Mouse (Mus musculus) heart, adult 2 months (tissue): ENCODE measurements around the gene Ccer2. TPM values are rescaled to one million over a fixed set of nuclear protein-coding genes. Genes with fewer than 3 reads are reported as not detected.

Source experiments
- DNase-seq, 2 experiments: peaks; one replicate each; pipeline ENCODE4 v3.0.0; 2021
- H3K27ac ChIP-seq: fragments of 200-600 bp; 2 replicates; pipeline ENCODE4 v1.8.1; 2022
- H3K27me3 ChIP-seq: fragments of 200-500 bp; 2 replicates; pipeline ENCODE4 v1.6.1; 2012; ENCODE audit warnings: mild to moderate bottlenecking, low read length, inconsistent platforms, mixed read lengths; ENCODE audit not compliant: control insufficient read depth, insufficient read depth
- H3K36me3 ChIP-seq: fragments of 200-500 bp; 2 replicates; pipeline ENCODE4 v1.6.1; 2012; ENCODE audit warnings: low read length, inconsistent platforms; ENCODE audit not compliant: control insufficient read depth, insufficient read depth
- H3K4me1 ChIP-seq: fragments of 200-500 bp; 2 replicates; pipeline ENCODE4 v1.6.1; 2011; ENCODE audit warnings: low read length; ENCODE audit not compliant: control insufficient read depth, insufficient read depth
- H3K4me3 ChIP-seq: fragments of 200-600 bp; 2 replicates; pipeline ENCODE4 v1.8.1; 2022
- H3K79me2 ChIP-seq: fragments of 200-500 bp; replicated peaks from 2 replicates; pipeline ENCODE4 v1.6.1; 2012; ENCODE audit warnings: mild to moderate bottlenecking, inconsistent platforms, low read length, moderate library complexity, mixed read lengths; ENCODE audit not compliant: control insufficient read depth, insufficient read depth
- H3K9ac ChIP-seq: fragments of 200-500 bp; 2 replicates; pipeline ENCODE4 v1.6.1; 2012; ENCODE audit warnings: low read depth, mild to moderate bottlenecking, control low read depth, inconsistent platforms, low read length, mixed read lengths
- CTCF ChIP-seq: fragments of 200-600 bp; IDR thresholded peaks from 2 replicates; pipeline ENCODE4 v1.8.1; 2022; ENCODE audit warnings: antibody characterized with exemption, mild to moderate bottlenecking, moderate library complexity
- EP300 ChIP-seq: fragments of 200-500 bp; IDR thresholded peaks from 2 replicates; pipeline ENCODE4 v1.6.1; 2011; ENCODE audit warnings: low read depth, low read length, control low read depth; ENCODE audit not compliant: insufficient read depth
- POLR2A ChIP-seq: fragments of 200-500 bp; IDR thresholded peaks from 2 replicates; pipeline ENCODE4 v1.6.1; 2011; ENCODE audit warnings: mild to moderate bottlenecking, low read depth, low read length, control low read depth; ENCODE audit not compliant: insufficient read depth
- WGBS: fragments of 180-500 bp; shearing (Covaris S2); methylation state at CpG from one replicate; pipeline ENCODE4 v1.1.7; 2018; 5-methylcytosine and 5-hydroxymethylcytosine counted together
- intact Hi-C: fragments of 180-260 bp; cut with DNase I; formaldehyde crosslinking; loops from one replicate; pipeline ENCODE4 v1.15.1; 2025
- polyA plus RNA-seq: library from polyadenylated mRNA; depleted of rRNA; stranded (reverse); fragments of >200 nt; gene quantifications from 2 replicates; pipeline ENCODE4 v1.2.3, GENCODE M21; 2012
- total RNA-seq, 2 experiments: library from RNA; stranded (reverse); gene quantifications; 2 replicates each; pipeline ENCODE4 v1.2.3; 2021

The Ccer2 gene
- total and polyA plus RNA-seq, 3 experiments: not detected

- TF ChIP-seq POLR2A: no peak
- no peak for TF ChIP-seq CTCF
- H3K4me3 ChIP-seq: no peak overlapping the region
- peaks cover 4% of the 10 kb centered on the region for H3K79me2 ChIP-seq
- intact Hi-C loops: no loop called here
- WGBS: 80% methylated on average over 3 of the region's 3 CpGs
- no peak overlapping the region for H3K27ac ChIP-seq
- peaks cover 5% of the 10 kb centered on the region for H3K4me1 ChIP-seq
- H3K36me3 ChIP-seq: no peaks in the 10 kb centered on the region
- no peaks in the 10 kb centered on the region for H3K27me3 ChIP-seq
- no peak for DNase-seq
- H3K9ac ChIP-seq: no peak overlapping the region
These were observed 14.3 kb downstream of the Ccer2 start for GRCm38 (mm10) chr7:28770309-28770708.

DNA sequence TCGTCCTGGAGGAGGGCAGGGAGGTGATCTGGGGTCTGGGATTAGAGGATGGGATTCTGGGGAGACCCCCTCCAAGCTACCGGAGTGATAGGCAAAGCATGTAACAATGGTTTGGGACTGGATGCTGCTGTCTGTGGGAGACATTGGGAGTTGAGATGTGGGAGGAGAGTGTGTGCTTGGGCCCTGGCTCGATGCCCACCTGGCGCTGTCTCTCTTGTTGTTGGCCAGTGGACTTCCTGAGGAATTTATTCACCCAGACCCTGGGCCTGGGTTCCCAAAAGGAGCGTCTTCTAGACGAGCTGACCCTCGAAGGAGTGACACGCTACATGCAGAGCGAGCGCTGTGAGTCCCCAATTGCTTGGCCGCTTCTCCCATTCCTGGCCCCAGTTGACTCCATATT, 15.9 kb downstream of the Ccer2 start:
- no peaks in the 10 kb centered on the region for H3K27me3 ChIP-seq
- peaks cover 3% of the 10 kb centered on the region for H3K79me2 ChIP-seq
- no peak overlapping the region for H3K27ac ChIP-seq
- DNase-seq: peak; percentile 30 to 42
- no peaks in the 10 kb centered on the region for H3K36me3 ChIP-seq
- no peak overlapping the region for H3K4me3 ChIP-seq
- no peak for TF ChIP-seq CTCF
- TF ChIP-seq POLR2A: no peak
- no peak for TF ChIP-seq EP300
- 78% methylated on average over 11 of the region's 11 CpGs for WGBS
- H3K9ac ChIP-seq: no peak overlapping the region
- H3K4me1 ChIP-seq: peaks cover 1% of the 10 kb centered on the region; the same call in 1 of the 2 replicates
- intact Hi-C loops: no loop called here

DNA sequence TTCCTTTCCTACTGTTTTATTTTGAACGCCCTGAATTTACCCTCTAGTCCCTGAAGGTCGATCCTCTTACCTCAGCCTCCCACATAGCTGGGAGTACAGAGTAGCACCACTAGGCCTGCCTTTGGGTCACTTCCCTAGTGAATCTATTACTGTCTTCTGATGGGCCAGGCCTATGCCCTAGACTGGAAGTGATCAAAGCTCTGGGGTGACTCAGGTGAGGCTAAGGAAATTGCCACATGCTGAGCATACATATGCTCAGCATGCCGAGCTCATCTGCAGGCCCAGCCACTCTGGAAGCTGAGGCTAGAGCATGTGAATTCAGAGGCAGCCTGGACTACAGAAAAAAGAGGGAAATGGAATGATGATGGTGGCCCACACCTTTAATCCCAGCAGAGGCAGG, 17.2 kb downstream of the Ccer2 start:
- no peak overlapping the region for H3K27ac ChIP-seq
- WGBS: 63% methylated on average over 3 of the region's 3 CpGs

DNA sequence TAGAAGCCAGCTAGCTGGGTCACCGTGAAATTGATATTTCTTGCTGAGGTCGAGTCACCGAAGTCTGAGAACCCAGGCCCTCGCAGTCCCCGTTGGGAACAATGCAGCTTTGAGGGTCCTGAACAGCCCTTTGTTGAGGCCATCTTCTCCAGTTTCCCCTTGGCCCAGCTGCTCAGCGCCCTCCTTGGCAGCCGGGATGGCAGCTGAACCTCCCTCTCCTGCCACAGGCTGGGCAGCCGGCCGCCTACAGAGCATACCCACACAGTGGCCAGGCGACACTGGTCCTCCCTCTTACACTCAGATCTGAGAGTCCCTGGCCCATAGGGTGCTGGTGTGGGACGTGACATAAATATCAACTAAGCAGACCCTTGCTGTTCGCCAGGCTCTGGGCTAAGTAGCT, 18.2 kb downstream of the Ccer2 start:
- no peak for TF ChIP-seq EP300
- TF ChIP-seq CTCF: no peak
- H3K4me3 ChIP-seq: no peak overlapping the region
- no peak overlapping the region for H3K27ac ChIP-seq
- no peaks in the 10 kb centered on the region for H3K27me3 ChIP-seq
- H3K79me2 ChIP-seq: no peaks in the 10 kb centered on the region
- no peaks in the 10 kb centered on the region for H3K36me3 ChIP-seq
- 82% methylated on average over 12 of the region's 12 CpGs for WGBS
- H3K4me1 ChIP-seq: no peaks in the 10 kb centered on the region
- no peak overlapping the region for H3K9ac ChIP-seq
- DNase-seq: no peak
- intact Hi-C loops: no loop called here

More for the DNA sequence above, 17.2 kb downstream of the Ccer2 start:
- Histone ChIP-seq H3K36me3 (no peaks in the 10 kb centered on the region), H3K4me3 (no peak overlapping the region), H3K4me1 (no peaks in the 10 kb centered on the region), H3K27me3 (no peaks in the 10 kb centered on the region), H3K79me2 (no peaks in the 10 kb centered on the region), H3K9ac (no peak overlapping the region)
- no peak for DNase-seq
- TF ChIP-seq POLR2A (no peak), EP300 (no peak), CTCF (no peak)
- intact Hi-C loops: no loop called here

DNA sequence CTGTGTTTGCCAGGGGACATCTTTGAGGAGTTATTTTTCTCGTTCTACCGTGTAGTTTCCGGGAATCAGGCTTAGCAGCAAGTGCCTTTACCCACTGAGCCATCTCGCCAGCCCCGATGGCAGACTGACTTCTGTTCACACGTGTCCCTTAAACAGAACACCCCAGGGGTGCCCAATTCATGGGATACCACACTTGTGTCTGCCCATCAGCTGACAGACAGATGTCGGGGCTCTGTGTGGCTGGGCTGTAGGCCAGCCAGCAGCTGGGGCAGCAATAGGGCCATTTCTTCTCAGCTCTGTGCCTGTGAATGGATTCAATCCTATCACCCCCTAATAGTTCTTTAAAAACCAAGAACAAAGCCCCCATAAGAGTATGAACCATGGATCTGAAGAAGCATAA, 19.2 kb downstream of the Ccer2 start:
- WGBS: 89% methylated on average over 7 of the region's 7 CpGs
- no peak for DNase-seq
- Histone ChIP-seq H3K79me2 (no peaks in the 10 kb centered on the region), H3K9ac (no peak overlapping the region), H3K36me3 (no peaks in the 10 kb centered on the region), H3K4me1 (peaks cover under 1% of the 10 kb centered on the region), H3K27ac (no peak overlapping the region), H3K27me3 (no peaks in the 10 kb centered on the region), H3K4me3 (no peak overlapping the region)
- intact Hi-C loops: loop anchor here (5.0 kb wide), 1 partner anchor 197 kb away; no protein-coding TSS in a partner anchor
- TF ChIP-seq CTCF (no peak), POLR2A (no peak), EP300 (no peak)

- H3K9ac ChIP-seq: no peak overlapping the region
- peaks cover 4% of the 10 kb centered on the region for H3K4me1 ChIP-seq
- H3K4me3 ChIP-seq: no peak overlapping the region
- intact Hi-C loops: loop anchor here (5.0 kb wide), 1 partner anchor 193 kb away; no protein-coding TSS in a partner anchor
- DNase-seq: peak in 1 of 2 experiments; percentile 28
- H3K27me3 ChIP-seq: no peaks in the 10 kb centered on the region
- TF ChIP-seq CTCF: no peak
- TF ChIP-seq POLR2A: no peak
- TF ChIP-seq EP300: no peak
- H3K27ac ChIP-seq: no peak overlapping the region
- H3K36me3 ChIP-seq: no peaks in the 10 kb centered on the region
- 80% methylated on average over 9 of the region's 9 CpGs for WGBS
- H3K79me2 ChIP-seq: no peaks in the 10 kb centered on the region
These were observed 22.9 kb downstream of the Ccer2 start for GRCm38 (mm10) chr7:28778825-28779224.
